Mouse (Mus musculus) CH12.LX (cell line): ENCODE results near the gene Lrrc42.

Experiments used
- BHLHE40 ChIP-seq: IDR thresholded peaks from 2 replicates; pipeline ENCODE4 v1.6.1; 2011; ENCODE audit warnings: mild to moderate bottlenecking, low read depth, low read length, improper control_type of control experiment
- CTCF ChIP-seq, 2 experiments: IDR thresholded peaks in 1 of 2; conservative IDR thresholded peaks in 1 of 2; 2 replicates each; pipeline ENCODE4 v1.5.1; 2011 to 2012; ENCODE audit warnings: low read depth in 2 of 2, low read length in 2 of 2, improper control_type of control experiment in 1 of 2, inconsistent platforms in 1 of 2, mild to moderate bottlenecking in 1 of 2, moderate library complexity in 1 of 2
- KAT2A ChIP-seq: IDR thresholded peaks from 2 replicates; pipeline ENCODE4 v1.6.1; 2012; ENCODE audit warnings: low read length, improper control_type of control experiment, inconsistent platforms; ENCODE audit not compliant: insufficient replicate concordance
- MYC ChIP-seq: IDR thresholded peaks from 2 replicates; pipeline ENCODE4 v1.6.1; 2011; ENCODE audit warnings: low read depth, mild to moderate bottlenecking, improper control_type of control experiment, low read length

DNA sequence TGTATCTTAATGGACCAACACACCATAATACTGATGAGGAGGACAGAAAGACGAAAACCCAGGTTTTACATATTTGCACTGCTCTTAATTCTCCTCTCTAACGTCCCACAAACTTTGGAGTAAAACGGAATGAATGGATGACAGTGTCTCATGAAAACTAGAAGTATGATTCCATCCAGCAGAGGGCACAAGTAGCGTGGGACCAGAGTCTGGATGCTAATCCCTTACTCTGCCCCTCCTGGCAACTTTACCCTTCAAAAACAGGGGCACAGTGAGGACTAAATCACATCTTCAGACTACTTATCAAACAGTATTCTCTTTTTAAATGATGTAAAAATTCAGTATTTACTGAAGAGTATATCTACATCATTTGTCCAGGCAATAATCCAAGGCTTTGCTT is 2.8 kb downstream of the Lrrc42 start:
- TF ChIP-seq CTCF (conservative IDR thresholded peaks at IDR 0.05 in 1 of 2, IDR thresholded peaks at IDR 0.05 in 1 of 2; ENCODE audit: low read depth in 2 of 2, low read length in 2 of 2) (peak; percentile 37 to 87; a peak in 3 of 4 replicates), BHLHE40 (no peak), KAT2A (no peak), MYC (no peak)
